Mouse (Mus musculus) erythroblast, embryonic 14.5 days (primary cell): Measurements from ENCODE around the gene Dlg2.

Source experiments
- GATA1 ChIP-seq: IDR thresholded peaks from 2 replicates; pipeline ENCODE4 v1.6.1; 2012; ENCODE audit warnings: low read length, inconsistent platforms, mixed read lengths
- TAL1 ChIP-seq: IDR thresholded peaks from 3 replicates; pipeline ENCODE4 v1.6.1; 2012; ENCODE audit warnings: low read length, inconsistent platforms, mixed read lengths

DNA sequence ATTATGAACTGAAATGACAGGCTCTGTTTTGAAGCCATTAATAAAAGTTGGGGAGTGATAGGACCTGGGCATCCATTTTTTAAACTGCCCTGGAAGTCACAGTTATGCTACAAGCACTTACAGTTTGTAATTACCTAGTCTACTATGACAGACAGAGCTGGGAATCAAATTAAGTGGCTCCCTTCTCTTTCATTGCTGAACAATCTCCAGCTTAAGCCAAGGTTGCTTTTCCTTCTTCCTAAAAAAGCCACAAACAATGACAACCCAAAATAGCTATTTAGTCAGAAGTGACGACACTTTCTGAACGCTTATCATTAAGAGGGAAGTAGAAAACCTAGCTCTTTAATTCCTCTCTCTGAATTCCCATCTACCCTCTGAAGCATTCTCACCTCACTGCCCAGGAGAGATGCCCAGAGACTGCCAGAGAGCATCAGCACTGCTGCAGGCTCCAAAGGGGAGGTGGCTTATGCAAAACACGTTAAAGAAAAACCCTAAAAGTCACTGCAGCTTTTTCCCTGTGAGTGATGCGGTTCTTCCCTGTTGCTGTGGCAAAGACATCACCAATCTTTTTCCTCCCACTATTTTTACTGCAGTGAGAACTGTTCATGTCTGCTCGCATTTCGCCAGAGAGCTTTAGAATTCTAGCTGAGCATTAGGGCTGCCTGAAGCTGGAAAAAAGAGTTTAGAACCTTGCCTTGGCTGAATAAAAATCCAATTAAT is 612.9 kb downstream of the Dlg2 start:
- no peak for TF ChIP-seq GATA1
- no peak for TF ChIP-seq TAL1
